Mouse (Mus musculus) midbrain, embryonic 11.5 days (tissue): ENCODE measurements around the gene Fbxl17. TPM values are rescaled to one million over a fixed set of nuclear protein-coding genes. Genes with fewer than 3 reads are reported as not detected.

Experiments
- ATAC-seq: fragments of 200-750 bp; cut with Nextera tagmentation; 2 replicates; pipeline ENCODE4 v1.8.0; 2017; ENCODE audit warnings: moderate TSS enrichment, moderate library complexity; ENCODE audit not compliant: low FRiP score
- DNase-seq: peaks from one replicate; pipeline ENCODE4 v3.0.0; 2015; ENCODE audit warnings: low spot score; ENCODE audit errors: missing footprints
- H3K27ac ChIP-seq: fragments of 300-500 bp; sonication (generic); 2 replicates; pipeline ENCODE4 v1.5.1; 2014; ENCODE audit warnings: low read depth, low read length
- H3K27me3 ChIP-seq: fragments of 300-500 bp; sonication (generic); 2 replicates; pipeline ENCODE4 v1.6.1; 2014; ENCODE audit warnings: mild to moderate bottlenecking, low read length, moderate library complexity, mixed read lengths; ENCODE audit not compliant: control insufficient read depth, insufficient read depth
- H3K36me3 ChIP-seq: fragments of 300-500 bp; sonication (generic); 2 replicates; pipeline ENCODE4 v1.6.1; 2014; ENCODE audit warnings: mild to moderate bottlenecking, low read length, moderate library complexity, mixed read lengths; ENCODE audit not compliant: control insufficient read depth, insufficient read depth
- H3K4me1 ChIP-seq: fragments of 300-500 bp; sonication (generic); 2 replicates; pipeline ENCODE4 v1.6.1; 2014; ENCODE audit warnings: low read length; ENCODE audit not compliant: control insufficient read depth, insufficient read depth
- H3K4me2 ChIP-seq: fragments of 300-500 bp; sonication (generic); 2 replicates; pipeline ENCODE4 v1.6.1; 2014; ENCODE audit warnings: mild to moderate bottlenecking, moderate library complexity
- H3K4me3 ChIP-seq: fragments of 300-500 bp; sonication (generic); 2 replicates; pipeline ENCODE4 v1.5.1; 2014; ENCODE audit warnings: low read depth, low read length
- H3K9ac ChIP-seq: fragments of 300-500 bp; sonication (generic); 2 replicates; pipeline ENCODE4 v1.6.1; 2014; ENCODE audit warnings: low read length
- H3K9me3 ChIP-seq: fragments of 300-500 bp; sonication (generic); 2 replicates; pipeline ENCODE4 v1.6.1; 2016; ENCODE audit warnings: low read length; ENCODE audit not compliant: control insufficient read depth
- WGBS: fragments of 180-500 bp; shearing (Covaris S2); extraction: QIAGEN DNeasy Blood & Tissue Kit; methylation state at CpG from one replicate; pipeline ENCODE4 v1.1.7; 2014; 5-methylcytosine and 5-hydroxymethylcytosine counted together
- polyA plus RNA-seq: library from polyadenylated mRNA; unstranded; fragments of >200 nt; fragmentation: Nextera tagmentation; extraction: Ambion mirVana; gene quantifications from 2 replicates; pipeline ENCODE4 v1.2.1, GENCODE M21; 2014

Fbxl17 gene
- polyA plus RNA-seq, 1 experiment from 2014 or later, result 15.8 TPM

DNA sequence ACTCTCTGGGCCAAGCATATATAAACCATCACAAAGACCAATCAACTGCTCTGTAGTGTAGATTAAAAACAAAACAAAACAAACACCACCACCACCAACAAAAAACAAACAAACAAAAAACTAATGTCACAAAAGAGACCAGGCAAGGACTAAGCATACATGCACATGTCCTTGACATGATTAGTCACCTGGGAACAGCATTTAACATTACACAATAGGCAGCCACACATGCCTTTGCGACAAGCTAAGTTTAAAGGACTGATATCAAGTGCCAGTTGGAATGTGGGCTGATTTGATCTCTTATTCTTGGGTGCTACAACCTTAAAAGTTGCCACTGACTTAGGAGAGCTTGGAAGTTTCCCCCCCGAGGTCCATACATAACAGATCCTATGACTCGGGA, 446.5 kb downstream of the Fbxl17 start:
- Histone ChIP-seq H3K4me2 (no peak overlapping the region), H3K27me3 (no peaks in the 10 kb centered on the region), H3K4me1 (no peaks in the 10 kb centered on the region), H3K9ac (no peak overlapping the region), H3K27ac (no peak overlapping the region), H3K36me3 (no peaks in the 10 kb centered on the region), H3K4me3 (no peak overlapping the region), H3K9me3 (no peaks in the 10 kb centered on the region)
- 87% methylated on average over 3 of the region's 3 CpGs for WGBS
- no peak for ATAC-seq
- DNase-seq, result no peak

DNA sequence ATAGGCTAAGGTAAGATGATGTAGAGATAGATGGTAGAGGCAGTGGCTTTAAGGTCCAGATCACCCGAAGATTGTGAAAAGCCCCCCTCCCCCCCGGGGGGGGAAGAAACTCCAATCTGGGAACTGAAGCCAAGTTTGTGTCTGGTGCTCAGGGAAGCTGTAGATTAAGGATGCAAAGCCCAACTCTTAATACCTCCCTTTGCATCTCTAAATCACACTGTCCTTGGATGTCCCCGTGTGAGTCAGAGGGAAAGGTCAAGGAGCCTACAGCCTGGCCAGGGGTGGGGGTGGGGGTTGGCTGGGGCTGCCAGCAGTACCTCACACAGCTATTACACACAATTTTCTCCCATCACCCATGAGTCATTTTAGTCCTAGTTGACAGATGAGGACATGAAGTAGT, 453.4 kb downstream of the Fbxl17 start:
- Histone ChIP-seq H3K4me3 (no peak overlapping the region), H3K9me3 (no peaks in the 10 kb centered on the region), H3K9ac (no peak overlapping the region), H3K36me3 (no peaks in the 10 kb centered on the region), H3K27me3 (no peaks in the 10 kb centered on the region), H3K4me1 (0 out of 2 replicates have a peak, but pooled peaks cover 2% of the 10 kb centered on the region), H3K27ac (no peak overlapping the region), H3K4me2 (no peak overlapping the region)
- ATAC-seq, result no peak
- DNase-seq, result no peak
- WGBS, result 63% methylated on average over 3 of the region's 3 CpGs

- no peak overlapping the region for H3K9ac ChIP-seq
- H3K27ac ChIP-seq, result no peak overlapping the region
- no peaks in the 10 kb centered on the region for H3K36me3 ChIP-seq
- 85% methylated on average over 13 of the region's 13 CpGs for WGBS
- no peak overlapping the region for H3K4me2 ChIP-seq
- H3K4me3 ChIP-seq, result no peak overlapping the region
- DNase-seq (no peak), ATAC-seq (no peak)
- H3K27me3 ChIP-seq, result no peaks in the 10 kb centered on the region
- 0 out of 2 replicates have a peak, but pooled peaks cover 2% of the 10 kb centered on the region for H3K4me1 ChIP-seq
- H3K9me3 ChIP-seq, result no peaks in the 10 kb centered on the region; the same call in 1 of the 2 replicates
Measured at GRCm38 (mm10) chr17:63045297-63045696, 454.5 kb downstream of the Fbxl17 start.

DNA sequence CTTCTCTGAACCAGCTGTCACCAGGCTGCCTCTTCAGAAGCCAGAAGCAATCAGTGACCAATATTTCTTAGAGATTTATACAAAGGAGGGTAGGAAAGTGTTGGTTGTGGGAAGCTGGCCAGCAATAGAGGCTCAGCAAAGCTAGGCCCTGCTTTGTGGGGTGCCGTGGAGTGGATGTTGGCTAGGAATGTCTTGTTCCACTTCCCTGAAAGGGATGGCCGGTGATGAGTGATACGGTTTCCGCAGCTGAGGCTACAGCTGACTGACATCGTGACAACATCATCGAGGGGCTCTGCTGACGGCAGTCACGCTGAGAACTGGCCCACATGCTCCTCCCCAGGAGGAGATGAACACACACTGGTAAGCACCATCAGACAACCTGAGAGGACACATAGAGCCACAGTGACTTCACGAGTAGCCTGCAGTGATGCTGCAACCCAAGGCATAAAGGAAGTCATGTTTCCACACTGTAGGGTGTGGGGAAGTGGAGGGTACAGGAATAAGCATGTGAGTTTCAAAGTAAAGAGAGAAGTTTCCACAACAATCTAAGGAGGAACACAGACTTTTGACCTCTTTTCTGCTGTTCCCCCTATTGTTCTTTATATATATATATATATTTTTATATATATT, 456.7 kb downstream of the Fbxl17 start:
- no peak overlapping the region for H3K9ac ChIP-seq
- no peak overlapping the region for H3K4me2 ChIP-seq
- H3K9me3 ChIP-seq, result no peaks in the 10 kb centered on the region; the same call in 1 of the 2 replicates
- 0 out of 2 replicates have a peak, but pooled peaks cover 2% of the 10 kb centered on the region for H3K4me1 ChIP-seq
- ATAC-seq, result no peak
- H3K27me3 ChIP-seq, result no peaks in the 10 kb centered on the region
- no peak for DNase-seq
- no peak overlapping the region for H3K27ac ChIP-seq
- H3K4me3 ChIP-seq, result no peak overlapping the region
- 75% methylated on average over 9 of the region's 9 CpGs for WGBS
- H3K36me3 ChIP-seq, result no peaks in the 10 kb centered on the region

GRCm38 (mm10) chr17:63037562-63037961, 462.3 kb downstream of the Fbxl17 start:
- Histone ChIP-seq H3K27me3 (no peaks in the 10 kb centered on the region), H3K4me2 (no peak overlapping the region), H3K27ac (no peak overlapping the region), H3K9ac (no peak overlapping the region), H3K9me3 (no peaks in the 10 kb centered on the region; the same call in 1 of the 2 replicates), H3K36me3 (no peaks in the 10 kb centered on the region), H3K4me3 (no peak overlapping the region), H3K4me1 (no peaks in the 10 kb centered on the region)
- ATAC-seq (no peak), DNase-seq (no peak)
- WGBS, result 82% methylated on average over 3 of the region's 3 CpGs

GRCm38 (mm10) chr17:63033141-63033540, 466.7 kb downstream of the Fbxl17 start:
- no peaks in the 10 kb centered on the region for H3K4me1 ChIP-seq
- ATAC-seq (no peak), DNase-seq (no peak)
- no peak overlapping the region for H3K9ac ChIP-seq
- no peaks in the 10 kb centered on the region for H3K36me3 ChIP-seq
- H3K4me2 ChIP-seq, result no peak overlapping the region
- no peak overlapping the region for H3K4me3 ChIP-seq
- H3K9me3 ChIP-seq, result no peaks in the 10 kb centered on the region
- H3K27ac ChIP-seq, result no peak overlapping the region
- WGBS, result 94% methylated on average over 5 of the region's 5 CpGs
- H3K27me3 ChIP-seq, result no peaks in the 10 kb centered on the region

- no peak for ATAC-seq
- Histone ChIP-seq H3K36me3 (no peaks in the 10 kb centered on the region), H3K4me2 (no peak overlapping the region), H3K27me3 (no peaks in the 10 kb centered on the region), H3K9ac (no peak overlapping the region), H3K4me1 (no peaks in the 10 kb centered on the region), H3K4me3 (no peak overlapping the region), H3K9me3 (no peaks in the 10 kb centered on the region), H3K27ac (no peak overlapping the region)
- WGBS, result 34% methylated on average over 4 of the region's 4 CpGs
- DNase-seq, result no peak
Measured at GRCm38 (mm10) chr17:63029105-63029504, 470.7 kb downstream of the Fbxl17 start.

DNA sequence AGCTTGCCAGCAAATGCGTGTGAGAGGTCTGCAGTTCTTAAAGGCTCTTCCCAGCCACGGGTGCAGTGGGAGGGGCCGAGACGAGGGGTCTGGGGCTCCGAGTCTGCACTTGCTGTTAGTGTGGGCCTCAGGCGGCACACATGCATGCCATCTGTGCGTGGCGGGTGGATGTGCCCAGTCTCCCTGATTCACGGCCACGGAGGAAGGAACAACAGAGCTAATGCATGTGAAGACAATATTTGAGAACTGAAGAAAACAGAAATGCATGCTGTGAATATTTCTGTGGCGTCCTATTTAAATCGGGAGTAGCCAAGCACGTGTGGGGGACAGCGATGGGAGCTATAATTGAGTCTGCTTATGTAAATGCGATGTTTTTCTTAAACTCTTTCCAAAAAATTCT, 474.6 kb downstream of the Fbxl17 start:
- WGBS, result 67% methylated on average over 15 of the region's 15 CpGs
- Histone ChIP-seq H3K4me1 (no peaks in the 10 kb centered on the region), H3K4me2 (no peak overlapping the region), H3K36me3 (no peaks in the 10 kb centered on the region), H3K4me3 (no peak overlapping the region), H3K27me3 (no peaks in the 10 kb centered on the region), H3K9me3 (no peaks in the 10 kb centered on the region), H3K9ac (no peak overlapping the region), H3K27ac (no peak overlapping the region)
- DNase-seq (no peak), ATAC-seq (no peak)

DNA sequence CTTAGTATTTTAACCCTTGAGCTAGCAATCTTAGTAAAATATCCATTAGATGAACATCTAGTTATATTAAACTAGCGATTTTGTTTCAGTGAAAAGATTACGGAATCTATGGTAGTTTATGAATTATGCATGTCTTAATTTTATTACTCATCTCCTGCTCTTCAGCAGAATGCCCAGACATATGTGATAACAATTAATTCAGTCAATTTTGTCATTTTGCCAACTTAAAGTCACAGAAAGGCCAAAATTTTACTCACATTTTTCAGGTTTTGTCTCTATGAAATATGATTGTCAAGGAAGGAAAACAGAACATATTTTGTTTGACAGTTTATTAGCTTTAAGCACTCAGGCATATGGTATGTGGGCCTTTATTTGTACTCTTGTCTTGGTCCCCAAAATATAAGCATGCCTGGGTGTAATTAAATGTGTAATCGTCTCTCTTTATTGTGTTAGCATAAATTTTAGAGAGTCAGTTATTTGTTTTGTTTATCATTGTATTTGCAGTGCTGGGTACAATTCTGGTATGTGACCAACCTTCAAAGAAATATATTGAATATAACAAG, 482.1 kb downstream of the Fbxl17 start:
- no peaks in the 10 kb centered on the region for H3K36me3 ChIP-seq
- DNase-seq, result no peak
- no peak overlapping the region for H3K9ac ChIP-seq
- H3K27ac ChIP-seq, result no peak overlapping the region
- no peaks in the 10 kb centered on the region for H3K27me3 ChIP-seq
- no peak for ATAC-seq
- no peak overlapping the region for H3K4me2 ChIP-seq
- H3K4me3 ChIP-seq, result no peak overlapping the region
- H3K9me3 ChIP-seq, result no peaks in the 10 kb centered on the region
- no peaks in the 10 kb centered on the region for H3K4me1 ChIP-seq
- WGBS, result 92% methylated on average over 3 of the region's 3 CpGs
